Mouse (Mus musculus) frontal cortex, adult 2 months (tissue): ENCODE measurements around the gene Gsx1. TPM values are rescaled to one million over a fixed set of nuclear protein-coding genes. Genes with fewer than 3 reads are reported as not detected.

ENCODE experiments used
- DNase-seq, 2 experiments: peaks; one replicate each; pipeline ENCODE4 v3.0.0; 2022; ENCODE audit warnings: low spot score in 1 of 2; ENCODE audit errors: extremely low spot score in 1 of 2
- polyA plus RNA-seq: library from polyadenylated mRNA; depleted of rRNA; stranded (reverse); fragments of >200 nt; gene quantifications from 2 replicates; pipeline ENCODE4 v1.2.3, GENCODE M21; 2012; rRNA removed

The Gsx1 gene
- polyA plus RNA-seq, result 0.74 and 0.86 TPM in 2 replicates

- peak in 1 of 2 experiments; percentile 35 for DNase-seq
Measured at GRCm38 (mm10) chr5:147188571-147188975, at the start of gene Gsx1. Gene Gsx1, plus strand, starts transcription at chr5:147188696.

GRCm38 (mm10) chr5:147147340-147147739 is 41.2 kb upstream of the Gsx1 start:
- DNase-seq, result no peak

- no peak for DNase-seq
Measured at GRCm38 (mm10) chr5:147154806-147155371, 33.6 kb upstream of the Gsx1 start.

GRCm38 (mm10) chr5:147155449-147156133 is 32.9 kb upstream of the Gsx1 start:
- peak in 1 of 2 experiments; percentile 17 for DNase-seq

GRCm38 (mm10) chr5:147156376-147156775 is 32.1 kb upstream of the Gsx1 start:
- DNase-seq, result no peak

- DNase-seq, result no peak
Measured at GRCm38 (mm10) chr5:147157441-147157840, 31.1 kb upstream of the Gsx1 start.

- no peak for DNase-seq
Measured at GRCm38 (mm10) chr5:147159320-147159719, 29.2 kb upstream of the Gsx1 start.

GRCm38 (mm10) chr5:147159792-147160191 is 28.7 kb upstream of the Gsx1 start:
- no peak for DNase-seq

GRCm38 (mm10) chr5:147165060-147165459 is 23.4 kb upstream of the Gsx1 start:
- no peak for DNase-seq

GRCm38 (mm10) chr5:147170088-147170487 is 18.4 kb upstream of the Gsx1 start:
- DNase-seq, result no peak

- no peak for DNase-seq
Measured at GRCm38 (mm10) chr5:147174046-147174445, 14.4 kb upstream of the Gsx1 start.

- DNase-seq, result no peak
Measured at GRCm38 (mm10) chr5:147185174-147185915, 3.2 kb upstream of the Gsx1 start.

GRCm38 (mm10) chr5:147186001-147186431 is 2.5 kb upstream of the Gsx1 start:
- no peak for DNase-seq

- DNase-seq, result no peak
Measured at GRCm38 (mm10) chr5:147186781-147187551, 1.5 kb upstream of the Gsx1 start.

GRCm38 (mm10) chr5:147187552-147188170 is 835 bp upstream of the Gsx1 start:
- DNase-seq, result no peak

- no peak for DNase-seq
Measured at GRCm38 (mm10) chr5:147189156-147189555, 660 bp downstream of the Gsx1 start.

- DNase-seq, result no peak
Measured at GRCm38 (mm10) chr5:147189836-147190602, 1.5 kb downstream of the Gsx1 start.

- DNase-seq, result no peak
Measured at GRCm38 (mm10) chr5:147190885-147191284, 2.4 kb downstream of the Gsx1 start.

GRCm38 (mm10) chr5:147191801-147192575 is 3.5 kb downstream of the Gsx1 start:
- DNase-seq, result no peak
